Mouse (Mus musculus): ENCODE measurements around the gene Ptprn2. TPM values are rescaled to one million over a fixed set of nuclear protein-coding genes. Genes with fewer than 3 reads are reported as not detected.

Gene Ptprn2
- total and polyA plus RNA-seq, 2 experiments from 2014 or later: 18.4 to 101 TPM

DNA sequence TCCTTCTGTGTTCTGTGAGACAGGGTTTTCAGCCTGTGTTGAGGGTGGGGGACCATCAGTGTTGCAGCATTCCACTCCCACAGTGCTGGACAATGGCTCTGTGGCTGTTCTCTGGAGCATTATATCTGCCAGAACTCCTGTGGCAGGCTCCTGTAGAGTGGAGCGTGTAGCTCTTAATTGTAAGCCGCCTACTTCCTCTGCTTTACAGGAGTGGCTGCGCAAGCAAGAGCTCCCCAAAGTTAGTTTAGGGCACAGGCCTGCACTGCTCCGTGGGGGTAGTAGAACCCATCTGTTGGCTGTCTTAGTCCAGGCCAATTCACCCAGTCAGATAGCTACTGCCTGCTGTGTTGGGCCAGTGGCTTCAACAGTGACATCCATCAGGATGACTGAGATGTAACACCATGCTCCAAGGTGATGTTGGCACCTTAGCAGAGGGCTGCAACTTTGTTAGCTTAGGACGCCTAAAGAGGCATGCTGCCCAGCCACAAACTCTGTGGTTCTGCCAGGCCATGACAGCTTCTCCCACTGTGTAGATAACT lies 651.0 kb downstream of the Ptprn2 start:
- Histone ChIP-seq H3K36me3 (ENCODE audit: insufficient read depth, low read length) (no peaks in the 10 kb centered on the region), H3K27me3 (ENCODE audit: insufficient read depth, low read length) (no peaks in the 10 kb centered on the region), H3K9me3 (ENCODE audit: low read length) (no peaks in the 10 kb centered on the region), H3K27ac (no peak overlapping the region), H3K4me3 (ENCODE audit: low read length) (no peak overlapping the region), H3K4me2 (ENCODE audit: low read depth, low read length) (no peak overlapping the region), H3K4me1 (ENCODE audit: insufficient read depth, low read length) (no peaks in the 10 kb centered on the region), H3K9ac (replicated peaks; ENCODE audit: low read length) (no peak overlapping the region)
- no peak for TF ChIP-seq CTCF (IDR thresholded peaks at IDR 0.05; ENCODE audit: low read depth)
- DNase-seq (ENCODE audit: low spot score): no peak
- ATAC-seq: 0 out of 2 replicates have a peak, but pooled peaks have one; percentile 13
- WGBS: 50% methylated on average over 5 of the region's 5 CpGs

- Histone ChIP-seq H3K36me3 (ENCODE audit: insufficient read depth, low read length) (no peaks in the 10 kb centered on the region), H3K4me1 (ENCODE audit: insufficient read depth, low read length) (no peaks in the 10 kb centered on the region), H3K27ac (no peak overlapping the region), H3K4me2 (ENCODE audit: low read depth, low read length) (no peak overlapping the region), H3K9ac (replicated peaks; ENCODE audit: low read length) (no peak overlapping the region), H3K9me3 (ENCODE audit: low read length) (no peaks in the 10 kb centered on the region), H3K27me3 (ENCODE audit: insufficient read depth, low read length) (no peaks in the 10 kb centered on the region), H3K4me3 (ENCODE audit: low read length) (no peak overlapping the region)
- WGBS: 52% methylated on average over 4 of the region's 4 CpGs
- ATAC-seq (no peak), DNase-seq (ENCODE audit: low spot score) (no peak)
- TF ChIP-seq CTCF (IDR thresholded peaks at IDR 0.05; ENCODE audit: low read depth): no peak
Measured at GRCm38 (mm10) chr12:117140901-117141300, 655.4 kb downstream of the Ptprn2 start.

GRCm38 (mm10) chr12:117141394-117141793 lies 655.9 kb downstream of the Ptprn2 start:
- Histone ChIP-seq H3K4me1 (ENCODE audit: insufficient read depth, low read length) (no peaks in the 10 kb centered on the region), H3K9me3 (ENCODE audit: low read length) (no peaks in the 10 kb centered on the region), H3K27me3 (ENCODE audit: insufficient read depth, low read length) (no peaks in the 10 kb centered on the region), H3K9ac (replicated peaks; ENCODE audit: low read length) (no peak overlapping the region), H3K36me3 (ENCODE audit: insufficient read depth, low read length) (no peaks in the 10 kb centered on the region), H3K27ac (no peak overlapping the region), H3K4me2 (ENCODE audit: low read depth, low read length) (no peak overlapping the region), H3K4me3 (ENCODE audit: low read length) (no peak overlapping the region)
- WGBS: 83% methylated on average over 6 of the region's 6 CpGs
- TF ChIP-seq CTCF (IDR thresholded peaks at IDR 0.05; ENCODE audit: low read depth): no peak
- ATAC-seq (no peak), DNase-seq (ENCODE audit: low spot score) (no peak)

- peaks cover 10% of the 10 kb centered on the region for H3K27me3 ChIP-seq (ENCODE audit: insufficient read depth, low read length)
- no peaks in the 10 kb centered on the region for H3K36me3 ChIP-seq (ENCODE audit: insufficient read depth, low read length)
- H3K9ac ChIP-seq (replicated peaks; ENCODE audit: low read length): no peak overlapping the region
- DNase-seq (ENCODE audit: low spot score) (no peak), ATAC-seq (no peak)
- no peak for TF ChIP-seq CTCF (IDR thresholded peaks at IDR 0.05; ENCODE audit: low read depth)
- 25% methylated on average over 7 of the region's 7 CpGs for WGBS
- no peak overlapping the region for H3K4me3 ChIP-seq (ENCODE audit: low read length)
- H3K4me1 ChIP-seq (ENCODE audit: insufficient read depth, low read length): peaks cover 5% of the 10 kb centered on the region; the same call in 1 of the 2 replicates
- no peaks in the 10 kb centered on the region for H3K9me3 ChIP-seq (ENCODE audit: low read length)
- H3K4me2 ChIP-seq (ENCODE audit: low read depth, low read length): no peak overlapping the region
- H3K27ac ChIP-seq: no peak overlapping the region
Measured at GRCm38 (mm10) chr12:117149176-117149575, 663.7 kb downstream of the Ptprn2 start.

- no peak for DNase-seq (ENCODE audit: low spot score)
- WGBS: 22% methylated on average over 33 of the region's 33 CpGs
- no peak for ATAC-seq
- Histone ChIP-seq H3K4me2 (ENCODE audit: low read depth, low read length) (peak overlapping the region; percentile 34), H3K9me3 (ENCODE audit: low read length) (no peaks in the 10 kb centered on the region), H3K9ac (replicated peaks; ENCODE audit: low read length) (no peak overlapping the region), H3K27ac (no peak overlapping the region), H3K27me3 (ENCODE audit: insufficient read depth, low read length) (peaks cover 18% of the 10 kb centered on the region), H3K4me1 (ENCODE audit: insufficient read depth, low read length) (peaks cover 5% of the 10 kb centered on the region; the same call in 1 of the 2 replicates), H3K36me3 (ENCODE audit: insufficient read depth, low read length) (no peaks in the 10 kb centered on the region), H3K4me3 (ENCODE audit: low read length) (no peak overlapping the region)
- TF ChIP-seq CTCF (IDR thresholded peaks at IDR 0.05; ENCODE audit: low read depth): no peak
Measured at GRCm38 (mm10) chr12:117150611-117151395, 665.3 kb downstream of the Ptprn2 start.

DNA sequence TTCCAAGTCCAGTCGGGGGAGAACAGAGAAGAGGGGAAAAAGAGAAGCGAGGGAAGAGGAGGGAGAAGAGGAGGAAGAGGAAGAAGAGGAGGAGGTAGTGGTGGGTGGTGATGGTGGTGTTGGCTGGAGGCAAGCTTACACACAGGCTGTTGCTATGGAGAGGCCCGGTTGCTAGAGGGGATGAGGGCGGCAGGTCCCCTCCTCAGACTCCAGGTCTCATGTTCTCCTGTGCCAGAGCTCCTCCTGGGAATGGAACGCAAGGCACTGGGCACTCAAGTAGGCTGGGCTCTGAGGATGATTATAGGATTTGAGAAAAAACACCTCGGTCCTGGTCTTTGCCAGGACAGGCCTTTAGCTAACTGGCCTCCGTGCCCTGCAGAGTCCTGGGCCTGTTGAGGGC lies 666.1 kb downstream of the Ptprn2 start:
- Histone ChIP-seq H3K4me2 (ENCODE audit: low read depth, low read length) (peak overlapping the region; percentile 34; the same call in 1 of the 2 replicates), H3K27ac (no peak overlapping the region), H3K4me3 (ENCODE audit: low read length) (no peak overlapping the region), H3K9me3 (ENCODE audit: low read length) (no peaks in the 10 kb centered on the region), H3K36me3 (ENCODE audit: insufficient read depth, low read length) (no peaks in the 10 kb centered on the region), H3K9ac (replicated peaks; ENCODE audit: low read length) (no peak overlapping the region), H3K27me3 (ENCODE audit: insufficient read depth, low read length) (peaks cover 19% of the 10 kb centered on the region), H3K4me1 (ENCODE audit: insufficient read depth, low read length) (peaks cover 5% of the 10 kb centered on the region; the same call in 1 of the 2 replicates)
- TF ChIP-seq CTCF (IDR thresholded peaks at IDR 0.05; ENCODE audit: low read depth): no peak
- ATAC-seq (no peak), DNase-seq (ENCODE audit: low spot score) (no peak)
- 15% methylated on average over 7 of the region's 7 CpGs for WGBS
